Mouse (Mus musculus) cerebellum, adult (tissue): Measurements from ENCODE around the gene Hoxa5.

Source experiments
- ATAC-seq: cut with Nextera tagmentation; 2 replicates; pipeline ENCODE4 v1.9.2; 2017; ENCODE audit warnings: mild to moderate bottlenecking, moderate library complexity, mixed read lengths; ENCODE audit not compliant: insufficient number of reproducible peaks, low FRiP score, low TSS enrichment

Gene Hoxa5

GRCm38 (mm10) chr6:52215771-52216535 lies 11.6 kb upstream of the Hoxa5 start:
- no peak for ATAC-seq

DNA sequence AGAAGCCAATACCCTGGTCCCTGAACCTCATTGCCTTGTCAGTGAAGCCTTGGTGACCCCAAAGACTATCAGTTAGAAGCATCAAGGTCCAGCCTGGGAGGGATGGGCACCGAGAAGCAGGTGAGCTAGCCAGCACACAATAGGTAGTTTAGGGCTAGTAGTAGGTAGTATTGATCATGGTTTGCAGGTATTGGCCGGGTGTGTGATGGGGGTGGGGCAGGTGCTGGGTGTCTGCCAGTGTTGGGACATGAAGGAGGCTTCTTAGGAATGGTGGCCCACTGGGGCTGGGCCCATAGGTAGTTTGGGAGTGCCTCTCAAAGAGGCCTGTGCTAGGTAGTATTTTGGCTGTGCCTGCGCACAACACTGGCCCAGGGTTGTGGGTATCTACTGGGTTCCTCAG lies 10.7 kb upstream of the Hoxa5 start:
- no peak for ATAC-seq

GRCm38 (mm10) chr6:52214271-52214670 lies 9.9 kb upstream of the Hoxa5 start:
- no peak for ATAC-seq

DNA sequence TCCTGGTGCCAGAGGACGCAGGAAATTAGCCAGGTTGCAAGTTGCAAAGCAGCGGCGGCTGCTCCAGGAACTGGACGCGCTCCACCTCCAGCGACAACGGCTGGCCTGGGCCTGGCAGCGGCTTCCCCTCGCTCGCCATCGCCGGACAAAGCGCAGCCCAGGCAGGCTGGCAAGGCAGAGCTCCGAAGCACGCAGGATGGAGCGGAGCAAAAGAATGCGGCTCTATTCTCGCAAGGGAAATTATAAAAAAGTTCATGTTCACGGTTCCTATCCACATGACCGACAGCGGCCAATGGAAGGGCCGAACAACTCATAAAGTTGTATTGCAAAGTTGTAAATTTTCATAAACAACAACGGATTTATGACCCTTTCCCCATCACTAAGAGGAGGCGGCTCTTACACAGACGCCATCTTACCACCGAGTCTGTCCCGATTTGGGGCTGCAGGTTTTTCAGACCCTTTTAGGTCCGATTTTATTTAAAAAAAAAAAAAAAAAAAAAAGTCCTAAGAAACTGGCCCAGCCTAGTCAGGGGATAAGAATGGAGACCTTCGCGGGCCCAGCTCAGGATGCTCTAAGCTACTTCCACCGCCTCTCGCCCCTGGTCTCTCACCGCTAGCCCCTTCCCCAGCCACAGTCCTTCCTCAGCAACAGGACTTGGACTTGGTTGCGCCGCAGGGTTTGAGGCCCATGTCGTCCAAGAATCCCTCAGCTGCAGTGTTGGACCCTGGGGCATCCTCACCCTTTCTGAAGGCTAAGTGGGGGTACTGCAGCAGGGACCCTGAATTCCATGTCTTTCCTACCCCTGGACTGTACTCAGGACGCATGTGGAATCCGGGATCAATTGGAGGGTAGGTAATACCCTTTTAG lies 9.0 kb upstream of the Hoxa5 start, which contains the start of the genes Hoxa3 and Gm28308:
Gene Hoxa3 (minus strand): TSS at position 218 of the 868 bp plus-strand sequence.
Gene Gm28308 (minus strand): TSS at position 221 of the 868 bp plus-strand sequence.
- no peak for ATAC-seq

- ATAC-seq, result no peak
Observed at GRCm38 (mm10) chr6:52212556-52213118, 8.2 kb upstream of the Hoxa5 start.

GRCm38 (mm10) chr6:52211961-52212360 lies 7.6 kb upstream of the Hoxa5 start:
- no peak for ATAC-seq

- ATAC-seq, result no peak
Observed at GRCm38 (mm10) chr6:52211170-52211935, 7.0 kb upstream of the Hoxa5 start.

- ATAC-seq, result no peak
Observed at GRCm38 (mm10) chr6:52209685-52210046, 5.3 kb upstream of the Hoxa5 start.

DNA sequence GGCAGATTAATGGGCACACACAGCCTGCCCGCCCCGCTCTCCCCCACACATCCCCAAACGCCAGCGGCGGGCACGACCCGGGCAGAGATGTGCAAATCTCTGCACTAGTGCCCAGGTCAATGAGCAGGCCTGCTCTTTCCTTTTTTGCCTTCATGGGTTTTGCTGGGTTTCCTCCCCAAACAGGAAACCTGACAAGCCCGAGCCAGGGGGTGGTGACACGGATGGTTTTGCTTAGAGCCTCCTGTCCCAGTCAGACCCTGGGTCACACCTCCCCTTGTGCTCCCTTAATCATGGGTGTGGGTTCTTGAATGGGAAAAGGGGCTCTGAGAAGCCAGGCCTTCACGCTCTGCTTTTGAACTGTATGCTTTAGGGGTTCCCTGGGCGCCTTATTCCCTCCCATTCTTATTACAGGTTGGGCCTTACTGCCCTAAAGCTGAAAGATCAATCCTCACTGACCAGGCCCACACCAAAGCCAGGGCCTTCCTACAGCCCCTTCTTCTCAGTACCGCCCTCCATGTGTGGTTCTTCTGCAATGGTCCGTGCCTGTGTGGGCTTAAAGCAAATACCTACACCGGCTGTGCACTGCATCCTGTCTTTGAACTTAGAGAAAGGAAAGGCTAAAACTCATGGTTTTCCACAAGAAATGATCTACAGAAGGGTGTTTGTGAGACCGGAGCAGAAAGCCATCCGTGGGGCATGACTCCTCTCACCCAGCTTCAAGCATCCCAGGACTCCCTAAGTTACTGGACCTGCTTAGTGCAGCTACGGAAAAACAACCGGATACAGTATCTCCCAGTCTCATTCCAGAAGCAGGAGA lies 4.7 kb upstream of the Hoxa5 start:
- no peak for ATAC-seq

GRCm38 (mm10) chr6:52208072-52208867 lies 3.9 kb upstream of the Hoxa5 start, which contains the start of gene Hoxa6:
TSS of gene Hoxa6 (minus strand) at chr6:52208722.
- ATAC-seq, result no peak

GRCm38 (mm10) chr6:52207684-52207976 lies 3.2 kb upstream of the Hoxa5 start:
- ATAC-seq, result no peak

DNA sequence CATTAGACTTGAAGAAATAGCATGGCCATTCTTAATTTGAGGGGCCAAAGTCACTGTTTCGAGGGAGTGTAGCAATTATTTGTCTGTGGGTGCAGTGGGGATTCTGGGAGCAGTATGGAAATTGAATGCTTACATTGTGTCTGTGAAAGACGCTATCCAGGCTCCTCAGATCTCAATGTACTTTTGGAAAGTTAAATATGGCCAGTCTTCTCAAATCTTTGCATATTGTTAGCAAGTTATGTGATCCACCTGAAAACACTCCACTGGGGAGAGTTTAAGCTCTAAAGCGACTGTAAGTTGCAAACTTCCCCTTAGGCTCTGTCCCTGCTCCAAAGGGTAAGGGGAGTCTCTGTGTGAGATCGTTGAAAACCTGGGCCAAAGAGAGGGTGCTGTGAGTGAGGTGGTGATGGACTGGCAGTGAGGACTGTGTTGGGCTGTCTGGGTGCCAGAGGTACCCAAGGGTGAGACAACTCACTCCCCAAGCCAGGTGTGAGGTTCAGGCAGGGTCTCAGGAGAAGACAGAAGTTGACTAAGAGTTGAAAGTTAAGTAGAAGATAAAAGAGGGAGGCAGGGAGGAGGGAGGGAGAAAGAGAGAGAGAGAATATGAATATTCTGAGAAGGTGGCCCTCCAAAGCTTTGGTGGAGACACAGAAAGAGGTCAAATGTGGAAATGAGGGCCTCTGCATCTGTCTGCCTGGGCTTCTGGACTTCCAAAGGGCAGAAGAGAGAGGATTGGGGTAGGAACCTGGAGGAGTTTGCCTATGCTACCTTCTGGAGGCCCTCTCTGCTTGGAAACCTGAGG lies 2.7 kb upstream of the Hoxa5 start:
- ATAC-seq, result no peak

DNA sequence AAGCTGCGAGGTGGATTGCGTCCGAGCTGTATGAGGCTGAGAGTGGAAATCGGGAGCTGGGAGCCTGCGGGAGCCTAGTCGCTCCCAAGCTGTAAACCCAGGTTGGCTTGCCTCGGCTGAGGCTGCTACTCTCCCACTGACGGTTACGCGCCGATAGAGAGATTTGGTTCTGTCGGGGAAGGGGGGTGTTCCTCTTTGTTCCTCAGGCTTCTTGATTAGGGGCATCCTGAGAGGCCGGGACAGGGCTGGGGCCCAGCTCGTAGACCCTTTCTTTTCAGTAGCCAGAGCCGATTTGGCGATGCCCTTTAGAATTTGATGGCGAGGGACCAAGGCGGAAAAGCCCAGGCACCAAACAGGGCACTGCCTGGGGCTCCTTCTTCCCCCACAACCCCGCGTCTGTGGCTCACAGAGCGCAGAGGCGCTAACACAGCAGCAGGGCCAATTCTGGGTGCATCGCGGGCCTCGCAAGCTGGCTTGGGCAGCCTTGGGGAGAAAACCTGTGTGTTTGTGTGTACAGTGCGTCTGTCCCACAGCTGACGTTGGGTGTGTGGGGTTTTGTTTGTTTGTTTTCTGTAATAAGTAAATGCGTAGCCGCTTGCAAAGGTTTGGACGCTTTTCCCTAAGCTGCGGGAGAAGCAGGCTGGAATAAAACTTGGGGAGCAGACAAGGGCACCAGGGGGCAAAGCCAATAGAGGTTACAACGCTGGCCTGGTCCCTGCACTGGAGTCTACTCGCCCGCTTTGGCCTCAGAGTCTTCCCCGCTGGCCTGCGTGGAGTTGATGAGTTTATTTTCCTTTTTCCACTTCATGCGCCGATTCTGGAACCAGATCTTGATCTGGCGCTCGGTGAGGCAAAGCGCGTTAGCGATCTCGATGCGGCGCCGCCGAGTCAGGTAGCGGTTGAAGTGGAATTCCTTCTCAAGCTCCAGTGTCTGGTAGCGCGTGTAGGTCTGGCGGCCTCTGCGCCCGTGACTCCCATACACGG lies 1.5 kb upstream of the Hoxa5 start:
- no peak for ATAC-seq

GRCm38 (mm10) chr6:52205221-52205620 lies 834 bp upstream of the Hoxa5 start:
- ATAC-seq, result no peak

GRCm38 (mm10) chr6:52203371-52204049 lies 877 bp downstream of the Hoxa5 start:
- ATAC-seq, result no peak

GRCm38 (mm10) chr6:52203121-52203370 lies 1.3 kb downstream of the Hoxa5 start:
- ATAC-seq, result no peak
